Mouse (Mus musculus): ENCODE data around the gene Wfikkn2. TPM values are rescaled to one million over a fixed set of nuclear protein-coding genes. Genes with fewer than 3 reads are reported as not detected.

Wfikkn2 gene
- polyA plus RNA-seq, 1 experiment = 0.75 TPM

DNA sequence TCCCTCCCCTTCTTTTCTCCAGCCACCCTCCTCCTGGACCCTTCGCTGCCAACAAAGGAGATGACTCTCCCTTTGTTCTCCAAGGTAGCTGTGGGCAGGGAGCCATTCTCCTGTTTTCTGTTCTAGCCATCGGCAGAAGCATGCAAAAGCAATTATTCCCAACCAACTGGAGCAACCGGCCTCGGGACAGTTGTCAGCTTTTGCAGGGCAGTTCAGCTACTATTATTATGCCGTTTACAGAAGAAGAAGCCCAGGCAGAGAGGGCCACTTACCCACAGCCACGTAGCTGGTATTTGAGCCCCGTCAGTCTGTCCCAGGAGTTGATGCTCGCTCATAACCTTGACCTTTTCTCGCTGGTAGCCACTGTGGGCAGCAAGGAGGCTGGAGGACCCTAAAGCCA is 17.4 kb downstream of the Wfikkn2 start:
- H3K27ac ChIP-seq (ENCODE audit: insufficient read depth, low read length) = peak overlapping the region; percentile 62; the same call in 1 of the 2 replicates
- 27% methylated on average over 9 of the region's 9 CpGs for WGBS
- peak; percentile 57 to 67 for DNase-seq
- no peak overlapping the region for H3K4me3 ChIP-seq (replicated peaks; ENCODE audit: insufficient read depth, low read depth, low read length)
- peaks cover 36% of the 10 kb centered on the region for H3K4me1 ChIP-seq (ENCODE audit: control insufficient read depth, insufficient read depth, low read length)
- no peak for TF ChIP-seq POLR2A (IDR thresholded peaks at IDR 0.05; ENCODE audit: borderline replicate concordance, insufficient read depth, low read length)
- TF ChIP-seq CTCF (IDR thresholded peaks at IDR 0.05; ENCODE audit: borderline replicate concordance, insufficient read depth, low read depth, low read length) = no peak
- H3K27me3 ChIP-seq (ENCODE audit: control insufficient read depth, insufficient read depth, low read length) = no peaks in the 10 kb centered on the region

DNA sequence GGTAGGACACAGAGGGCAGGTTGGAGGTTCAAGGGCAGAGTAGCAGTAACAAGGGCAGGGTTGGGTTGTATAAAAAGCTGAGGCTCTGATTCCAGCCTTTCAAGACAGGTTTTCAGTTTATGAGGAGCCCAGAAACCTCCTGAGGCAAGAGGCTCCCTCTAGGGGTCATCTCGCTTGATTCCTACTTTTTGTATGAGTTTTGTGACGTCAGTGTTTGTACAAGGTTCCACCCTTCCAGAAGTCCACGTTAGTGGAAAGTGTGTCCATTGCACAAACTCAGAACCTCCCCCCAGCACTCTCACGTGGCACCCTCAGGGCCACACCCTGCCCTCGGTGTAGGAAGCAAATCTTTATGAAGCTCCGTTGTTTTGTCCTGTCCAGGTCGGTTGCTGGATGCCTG is 19.8 kb downstream of the Wfikkn2 start:
- WGBS = 38% methylated on average over 7 of the region's 7 CpGs
- H3K4me1 ChIP-seq (ENCODE audit: control insufficient read depth, insufficient read depth, low read length) = peaks cover 30% of the 10 kb centered on the region
- H3K27ac ChIP-seq (ENCODE audit: insufficient read depth, low read length) = no peak overlapping the region
- DNase-seq = peak in 1 of 2 experiments; percentile 63
- no peak for TF ChIP-seq POLR2A (IDR thresholded peaks at IDR 0.05; ENCODE audit: borderline replicate concordance, insufficient read depth, low read length)
- TF ChIP-seq CTCF (IDR thresholded peaks at IDR 0.05; ENCODE audit: borderline replicate concordance, insufficient read depth, low read depth, low read length) = peak; percentile 56; the same call in 1 of the 2 replicates
- H3K4me3 ChIP-seq (replicated peaks; ENCODE audit: insufficient read depth, low read depth, low read length) = no peak overlapping the region
- no peaks in the 10 kb centered on the region for H3K27me3 ChIP-seq (ENCODE audit: control insufficient read depth, insufficient read depth, low read length)

DNA sequence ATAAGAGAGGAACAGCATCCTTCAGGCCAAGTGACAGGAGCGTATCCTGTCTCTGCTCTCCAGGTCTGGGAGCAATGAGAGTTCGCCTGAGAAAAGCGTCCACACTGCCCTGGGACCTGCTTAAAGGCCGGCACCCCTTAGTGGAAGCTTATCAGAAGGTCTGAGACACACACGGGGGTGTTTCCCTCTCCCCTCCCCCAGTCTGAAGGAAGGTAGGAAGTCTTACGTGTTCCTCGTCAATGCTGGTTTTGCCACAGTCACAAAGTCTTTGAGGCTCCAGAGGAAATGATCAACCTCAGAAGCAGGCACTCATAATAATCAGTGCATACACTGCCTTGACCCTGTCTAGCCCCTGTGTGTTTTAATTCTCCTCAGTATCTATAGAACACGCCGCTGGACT is 22.3 kb downstream of the Wfikkn2 start:
- no peak for DNase-seq
- H3K27me3 ChIP-seq (ENCODE audit: control insufficient read depth, insufficient read depth, low read length) = no peaks in the 10 kb centered on the region
- no peak overlapping the region for H3K4me3 ChIP-seq (replicated peaks; ENCODE audit: insufficient read depth, low read depth, low read length)
- TF ChIP-seq POLR2A (IDR thresholded peaks at IDR 0.05; ENCODE audit: borderline replicate concordance, insufficient read depth, low read length) (no peak), CTCF (IDR thresholded peaks at IDR 0.05; ENCODE audit: borderline replicate concordance, insufficient read depth, low read depth, low read length) (no peak)
- WGBS = 92% methylated on average over 9 of the region's 9 CpGs
- peaks cover 16% of the 10 kb centered on the region for H3K4me1 ChIP-seq (ENCODE audit: control insufficient read depth, insufficient read depth, low read length)
- no peak overlapping the region for H3K27ac ChIP-seq (ENCODE audit: insufficient read depth, low read length)

DNA sequence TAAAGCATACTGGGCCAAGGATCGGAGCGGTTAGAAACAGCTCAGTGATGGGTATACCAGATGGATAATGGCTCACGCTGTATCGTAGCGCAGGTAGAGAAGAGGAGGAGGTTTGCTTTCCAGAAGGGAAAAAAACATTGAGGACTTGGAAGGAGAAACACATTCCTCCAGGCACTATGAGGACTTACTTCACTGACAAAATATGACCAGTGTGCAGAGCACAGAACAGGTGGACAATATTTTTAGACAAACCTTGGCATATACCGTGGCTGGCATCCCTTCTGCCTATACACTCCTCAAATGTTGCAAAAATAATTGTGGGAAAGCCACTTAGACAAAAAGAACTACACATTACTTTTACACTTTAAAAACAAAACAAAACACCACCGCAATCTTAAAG is 24.5 kb downstream of the Wfikkn2 start:
- Histone ChIP-seq H3K27me3 (ENCODE audit: control insufficient read depth, insufficient read depth, low read length) (no peaks in the 10 kb centered on the region), H3K4me1 (ENCODE audit: control insufficient read depth, insufficient read depth, low read length) (peaks cover 13% of the 10 kb centered on the region; the same call in 1 of the 2 replicates), H3K4me3 (replicated peaks; ENCODE audit: insufficient read depth, low read depth, low read length) (no peak overlapping the region), H3K27ac (ENCODE audit: insufficient read depth, low read length) (no peak overlapping the region; the same call in 1 of the 2 replicates)
- peak in 1 of 2 experiments; percentile 58 for DNase-seq
- no peak for TF ChIP-seq CTCF (IDR thresholded peaks at IDR 0.05; ENCODE audit: borderline replicate concordance, insufficient read depth, low read depth, low read length)
- 38% methylated on average over 7 of the region's 7 CpGs for WGBS

DNA sequence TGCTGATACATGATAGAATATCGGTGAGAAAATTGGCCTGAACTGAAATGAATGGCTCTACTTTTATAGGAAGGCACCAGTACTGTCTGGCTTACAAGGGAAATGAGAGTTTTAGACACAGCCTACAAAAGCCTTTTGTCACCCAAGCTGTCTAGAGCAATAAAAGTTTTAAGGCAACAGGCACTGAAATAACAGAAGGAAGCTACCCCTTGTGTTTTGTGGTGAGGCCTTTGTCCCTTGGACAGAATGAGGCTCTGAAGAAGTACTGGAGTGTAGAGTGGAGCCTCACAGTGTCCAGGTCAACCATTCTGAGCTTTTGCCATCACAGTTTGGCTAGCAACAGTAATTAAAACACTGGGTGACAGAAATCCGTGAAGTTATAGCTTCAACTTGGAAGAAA is 29.6 kb downstream of the Wfikkn2 start:
- DNase-seq = no peak
- Histone ChIP-seq H3K27ac (ENCODE audit: insufficient read depth, low read length) (no peak overlapping the region), H3K27me3 (ENCODE audit: control insufficient read depth, insufficient read depth, low read length) (no peaks in the 10 kb centered on the region), H3K4me3 (replicated peaks; ENCODE audit: insufficient read depth, low read depth, low read length) (no peak overlapping the region), H3K4me1 (ENCODE audit: control insufficient read depth, insufficient read depth, low read length) (peaks cover 20% of the 10 kb centered on the region; the same call in 1 of the 2 replicates)
- no peak for TF ChIP-seq CTCF (IDR thresholded peaks at IDR 0.05; ENCODE audit: borderline replicate concordance, insufficient read depth, low read depth, low read length)
- peak; percentile 11; the same call in 1 of the 2 replicates for TF ChIP-seq POLR2A (IDR thresholded peaks at IDR 0.05; ENCODE audit: borderline replicate concordance, insufficient read depth, low read length)
- 17% methylated on average over 2 of the region's 2 CpGs for WGBS

DNA sequence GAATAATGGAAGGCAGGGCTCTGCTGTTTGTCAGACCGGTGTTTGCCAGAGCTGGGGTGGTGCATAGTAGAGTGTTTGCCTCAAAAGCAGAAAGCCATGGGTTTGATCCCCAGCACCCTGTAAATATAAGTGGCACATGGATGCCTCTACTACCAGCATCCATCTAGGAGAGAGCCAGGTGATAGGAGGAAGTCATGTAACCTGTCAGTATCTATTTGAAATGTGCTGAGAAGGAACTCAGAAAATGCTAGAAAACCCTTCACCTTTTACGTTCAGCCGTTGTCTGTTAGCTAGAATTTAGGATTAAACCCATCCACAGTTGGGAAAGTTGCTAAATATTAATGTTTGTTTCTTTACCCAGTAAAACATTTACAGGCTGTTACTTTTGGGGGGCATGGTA is 30.2 kb downstream of the Wfikkn2 start:
- H3K27ac ChIP-seq (ENCODE audit: insufficient read depth, low read length) = no peak overlapping the region
- TF ChIP-seq POLR2A (IDR thresholded peaks at IDR 0.05; ENCODE audit: borderline replicate concordance, insufficient read depth, low read length) (no peak), CTCF (IDR thresholded peaks at IDR 0.05; ENCODE audit: borderline replicate concordance, insufficient read depth, low read depth, low read length) (no peak)
- 32% methylated on average over 3 of the region's 3 CpGs for WGBS
- H3K4me3 ChIP-seq (replicated peaks; ENCODE audit: insufficient read depth, low read depth, low read length) = no peak overlapping the region
- no peak for DNase-seq
- H3K4me1 ChIP-seq (ENCODE audit: control insufficient read depth, insufficient read depth, low read length) = peaks cover 17% of the 10 kb centered on the region; the same call in 1 of the 2 replicates
- no peaks in the 10 kb centered on the region for H3K27me3 ChIP-seq (ENCODE audit: control insufficient read depth, insufficient read depth, low read length)

DNA sequence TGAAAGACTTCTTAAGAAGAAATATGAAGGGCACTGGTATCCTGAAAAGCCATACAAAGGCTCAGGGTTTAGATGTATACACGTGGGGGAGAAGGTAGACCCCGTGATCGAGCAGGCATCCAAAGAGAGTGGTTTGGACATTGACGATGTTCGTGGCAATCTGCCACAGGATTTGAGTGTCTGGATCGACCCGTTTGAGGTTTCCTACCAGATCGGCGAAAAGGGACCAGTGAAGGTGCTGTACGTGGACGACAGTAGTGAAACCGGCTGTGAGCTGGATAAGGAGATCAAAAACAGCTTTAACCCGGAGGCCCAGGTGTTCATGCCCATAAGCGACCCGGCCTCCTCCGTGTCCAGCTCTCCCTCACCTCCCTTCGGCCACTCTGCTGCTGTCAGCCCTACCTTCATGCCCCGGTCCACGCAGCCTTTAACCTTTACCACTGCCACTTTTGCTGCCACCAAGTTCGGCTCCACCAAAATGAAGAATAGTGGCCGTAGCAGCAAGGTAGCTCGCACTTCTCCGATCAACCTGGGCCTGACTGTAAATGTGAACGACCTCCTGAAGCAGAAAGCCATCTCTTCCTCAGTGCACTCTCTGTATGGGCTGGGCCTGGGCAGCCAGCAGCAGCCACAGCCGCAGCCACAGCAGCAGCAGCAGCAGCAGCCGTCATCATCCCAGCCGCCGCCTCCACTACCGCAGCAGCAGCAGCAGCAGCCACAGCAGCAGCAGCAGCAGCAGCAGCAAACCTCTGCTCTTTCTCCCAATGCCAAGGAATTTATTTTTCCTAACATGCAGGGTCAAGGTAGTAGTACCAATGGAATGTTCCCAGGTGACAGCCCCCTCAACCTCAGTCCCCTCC is 31.8 kb downstream of the Wfikkn2 start:
- DNase-seq = peak; percentile 60 to 66
- H3K27ac ChIP-seq (ENCODE audit: insufficient read depth, low read length) = peak overlapping the region; percentile 74
- H3K4me3 ChIP-seq (replicated peaks; ENCODE audit: insufficient read depth, low read depth, low read length) = peak overlapping the region; percentile 62
- H3K4me1 ChIP-seq (ENCODE audit: control insufficient read depth, insufficient read depth, low read length) = peaks cover 17% of the 10 kb centered on the region; the same call in 1 of the 2 replicates
- TF ChIP-seq CTCF (IDR thresholded peaks at IDR 0.05; ENCODE audit: borderline replicate concordance, insufficient read depth, low read depth, low read length) = no peak
- TF ChIP-seq POLR2A (IDR thresholded peaks at IDR 0.05; ENCODE audit: borderline replicate concordance, insufficient read depth, low read length) = no peak
- 7% methylated on average over 29 of the region's 29 CpGs for WGBS
- no peaks in the 10 kb centered on the region for H3K27me3 ChIP-seq (ENCODE audit: control insufficient read depth, insufficient read depth, low read length)

DNA sequence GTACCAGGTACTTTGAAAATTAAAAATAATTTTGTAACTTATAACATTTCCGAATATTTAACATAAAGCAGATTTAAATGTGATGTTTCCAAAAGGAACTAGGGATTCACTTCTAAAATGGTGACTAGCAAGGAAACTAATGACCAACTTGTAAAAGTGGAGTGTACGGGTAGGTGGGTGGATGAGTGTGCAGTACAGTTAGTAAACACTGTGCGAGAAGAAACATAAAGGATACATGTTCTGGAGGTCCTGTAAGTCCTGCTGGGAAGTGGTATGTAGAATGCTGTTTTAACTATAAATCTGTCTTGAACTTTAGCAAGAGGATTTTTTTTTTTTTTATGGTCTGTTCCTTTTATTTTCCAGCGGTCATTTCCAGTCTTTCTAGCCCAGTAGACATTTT is 32.8 kb downstream of the Wfikkn2 start:
- H3K27ac ChIP-seq (ENCODE audit: insufficient read depth, low read length) = no peak overlapping the region
- WGBS = 10% methylated on average over 4 of the region's 4 CpGs

More for the DNA sequence above, 32.8 kb downstream of the Wfikkn2 start:
- Histone ChIP-seq H3K4me3 (replicated peaks; ENCODE audit: insufficient read depth, low read depth, low read length) (peak overlapping the region; percentile 35), H3K4me1 (ENCODE audit: control insufficient read depth, insufficient read depth, low read length) (peaks cover 17% of the 10 kb centered on the region; the same call in 1 of the 2 replicates), H3K27me3 (ENCODE audit: control insufficient read depth, insufficient read depth, low read length) (no peaks in the 10 kb centered on the region)
- no peak for DNase-seq
- TF ChIP-seq CTCF (IDR thresholded peaks at IDR 0.05; ENCODE audit: borderline replicate concordance, insufficient read depth, low read depth, low read length) (no peak), POLR2A (IDR thresholded peaks at IDR 0.05; ENCODE audit: borderline replicate concordance, insufficient read depth, low read length) (no peak)

Data from cerebellum, adult 2 months (tissue).